Mouse (Mus musculus) left cerebral cortex, postnatal 25 days (tissue): ENCODE results near the gene Iglon5. TPM values are rescaled to one million over a fixed set of nuclear protein-coding genes. Genes with fewer than 3 reads are reported as not detected.

Experiments used
- DNase-seq, 2 experiments: peaks; one replicate each; pipeline ENCODE4 v3.0.0; 2022; ENCODE audit warnings: low spot score in 2 of 2, mixed read lengths in 1 of 2
- intact Hi-C: fragments of 180-260 bp; cut with DNase I; formaldehyde crosslinking; loops from one replicate; pipeline ENCODE4 v1.15.1; 2025
- total RNA-seq, 2 experiments: library from RNA; stranded (reverse); gene quantifications; 2 replicates each; pipeline ENCODE4 v1.2.3; 2021

The Iglon5 gene
- total RNA-seq: 10 to 100 TPM; 28.4 to 28.9 TPM

- intact Hi-C loops: loop anchor here (10.0 kb wide), 1 partner anchor 175 kb away; the partner anchor contains the start of gene Zfp715
- no peak for DNase-seq
Measured at GRCm38 (mm10) chr7:43489631-43490125, at the start of gene Iglon5. Gene Iglon5 (minus strand): TSS chr7:43490075.

DNA sequence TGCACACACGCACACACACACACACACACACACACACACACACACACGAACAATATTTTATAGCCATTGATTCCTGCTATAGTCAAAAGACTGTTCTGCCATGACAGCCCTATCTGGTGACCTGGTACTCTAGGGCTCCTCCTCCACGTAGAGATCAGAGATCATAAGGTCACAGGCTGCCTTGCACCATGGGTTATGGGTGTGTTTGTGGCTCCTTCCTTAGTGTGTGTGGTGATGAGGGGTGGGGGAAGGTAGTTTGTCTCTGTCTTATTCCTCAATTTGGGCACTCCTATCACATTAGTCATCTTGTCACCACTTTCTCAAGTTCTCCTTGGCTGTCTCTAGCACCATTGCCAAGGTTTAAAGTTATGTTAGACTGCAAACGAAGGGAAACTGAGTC is 48.6 kb upstream of the Iglon5 start:
- intact Hi-C loops: no loop called here

GRCm38 (mm10) chr7:43532936-43533505 is 43.1 kb upstream of the Iglon5 start:
- intact Hi-C loops: no loop called here
- DNase-seq: peak in 1 of 2 experiments; percentile 11

More for the DNA sequence above, 48.6 kb upstream of the Iglon5 start:
- no peak for DNase-seq

GRCm38 (mm10) chr7:43530216-43530785 is 40.4 kb upstream of the Iglon5 start:
- DNase-seq: no peak
- intact Hi-C loops: no loop called here

DNA sequence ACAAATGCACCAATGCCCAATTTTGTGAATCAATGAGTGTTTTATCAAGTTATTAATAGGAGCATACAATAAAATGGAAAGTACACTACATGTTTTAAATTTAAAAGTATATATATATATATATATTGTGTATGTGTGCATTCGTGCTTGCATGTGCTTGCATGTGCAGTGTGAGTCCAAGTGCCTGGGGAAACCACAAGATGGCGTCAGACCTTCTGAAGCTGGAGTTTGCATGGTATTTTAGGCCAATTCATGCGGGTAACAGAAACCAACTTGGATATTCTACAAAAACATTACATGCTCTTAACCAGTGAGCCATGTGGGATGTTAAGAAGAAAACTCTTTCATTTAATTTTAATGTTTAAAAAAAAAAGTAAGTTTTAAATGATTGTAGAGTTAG is 35.4 kb upstream of the Iglon5 start:
- no peak for DNase-seq
- intact Hi-C loops: loop anchor here (5.0 kb wide), 1 partner anchor 367 kb away; no protein-coding TSS in a partner anchor

- intact Hi-C loops: no loop called here
- no peak for DNase-seq
Measured at GRCm38 (mm10) chr7:43522776-43523175, 32.9 kb upstream of the Iglon5 start.

DNA sequence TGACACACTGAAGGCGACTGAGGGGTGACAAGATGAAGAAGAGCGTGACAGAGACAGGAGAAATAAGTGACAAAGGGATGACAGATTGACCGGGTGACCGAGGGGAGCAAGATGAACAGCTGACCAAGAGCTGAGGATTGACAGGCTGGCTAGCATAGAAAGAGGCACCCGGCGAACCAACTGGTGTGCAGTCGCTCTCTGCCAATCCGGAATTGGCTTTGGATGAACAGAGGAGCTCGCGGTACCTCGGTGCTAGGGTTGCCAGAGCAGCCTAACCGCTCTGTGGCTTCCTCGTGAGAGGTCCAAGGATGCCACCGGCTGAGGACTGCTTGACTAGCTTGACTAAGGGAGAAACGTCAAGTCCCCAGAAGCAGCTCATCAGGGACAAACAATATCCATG is 28.5 kb upstream of the Iglon5 start:
- no peak for DNase-seq
- intact Hi-C loops: no loop called here

GRCm38 (mm10) chr7:43515076-43515475 is 25.2 kb upstream of the Iglon5 start:
- intact Hi-C loops: no loop called here
- DNase-seq: no peak

GRCm38 (mm10) chr7:43512519-43512918 is 22.6 kb upstream of the Iglon5 start:
- intact Hi-C loops: no loop called here
- no peak for DNase-seq

DNA sequence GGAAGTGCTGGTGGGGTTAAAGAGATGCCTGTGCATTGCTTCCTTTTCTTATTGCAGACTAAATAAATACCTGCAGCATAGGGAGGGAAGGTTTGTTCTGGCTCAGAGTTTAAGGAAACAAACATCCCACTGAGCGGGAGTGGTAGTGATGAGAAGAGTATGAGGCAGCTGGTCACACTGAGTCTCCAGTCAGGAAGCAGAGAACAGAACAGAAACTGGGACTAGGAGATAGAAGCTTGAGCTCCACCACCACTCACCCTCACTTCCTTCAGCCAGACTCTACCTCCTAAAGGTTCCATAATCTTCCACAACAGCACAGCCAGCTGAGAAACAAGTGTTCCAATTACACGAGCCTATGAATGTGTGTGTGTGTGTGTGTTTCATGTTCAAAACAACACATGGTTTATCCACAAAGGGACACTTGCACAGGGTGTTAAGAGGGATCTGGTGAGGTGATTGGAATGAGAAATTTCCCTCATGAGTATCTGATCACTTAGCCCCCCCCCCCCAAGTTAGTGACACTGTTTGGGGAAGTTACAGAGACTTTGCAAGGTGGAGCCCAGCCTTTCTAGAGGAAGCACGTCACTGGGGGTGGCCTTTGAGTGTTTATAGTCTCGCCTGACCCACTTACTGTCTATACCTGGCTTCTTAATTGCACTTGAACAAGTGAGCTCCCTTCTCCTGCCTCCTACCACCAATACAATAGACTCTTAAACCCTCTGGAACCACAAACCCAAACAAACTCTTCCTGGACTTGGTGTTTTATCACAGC is 22.0 kb upstream of the Iglon5 start:
- intact Hi-C loops: no loop called here
- no peak for DNase-seq

- DNase-seq: peak; percentile 65 to 85
- intact Hi-C loops: loop anchor here (1.0 to 10.0 kb wide), 4 partner anchors 25 to 212 kb away; partner anchors contain the start of gene Zfp715
Measured at GRCm38 (mm10) chr7:43495343-43496021, 5.6 kb upstream of the Iglon5 start.

DNA sequence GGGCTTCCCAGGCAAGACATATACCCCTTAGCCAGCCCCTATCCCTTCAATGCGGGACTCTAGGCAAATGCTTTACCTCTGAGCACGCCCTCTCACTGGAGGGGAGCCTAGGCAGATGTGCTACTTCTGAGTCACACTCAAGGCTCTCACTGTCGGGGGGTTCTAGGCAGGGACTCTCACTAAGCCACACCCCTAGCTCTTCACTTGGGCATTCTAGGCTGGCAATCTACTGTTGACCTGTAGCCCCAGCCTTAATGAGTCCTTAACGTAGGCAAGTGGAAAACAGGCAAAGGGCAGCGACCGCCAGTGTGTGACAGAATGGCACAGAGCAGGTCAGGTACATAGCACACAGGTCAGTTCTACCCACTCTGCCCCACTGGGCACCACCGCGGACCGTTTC is 986 bp upstream of the Iglon5 start:
- no peak for DNase-seq
- intact Hi-C loops: loop anchor here (10.0 kb wide), 1 partner anchor 176 kb away; the partner anchor contains the start of gene Zfp715

- peak; percentile 61 to 87 for DNase-seq
- intact Hi-C loops: loop anchor here (10.0 kb wide), 1 partner anchor 175 kb away; the partner anchor contains the start of gene Zfp715
Measured at GRCm38 (mm10) chr7:43490182-43490584, 308 bp upstream of the Iglon5 start.

DNA sequence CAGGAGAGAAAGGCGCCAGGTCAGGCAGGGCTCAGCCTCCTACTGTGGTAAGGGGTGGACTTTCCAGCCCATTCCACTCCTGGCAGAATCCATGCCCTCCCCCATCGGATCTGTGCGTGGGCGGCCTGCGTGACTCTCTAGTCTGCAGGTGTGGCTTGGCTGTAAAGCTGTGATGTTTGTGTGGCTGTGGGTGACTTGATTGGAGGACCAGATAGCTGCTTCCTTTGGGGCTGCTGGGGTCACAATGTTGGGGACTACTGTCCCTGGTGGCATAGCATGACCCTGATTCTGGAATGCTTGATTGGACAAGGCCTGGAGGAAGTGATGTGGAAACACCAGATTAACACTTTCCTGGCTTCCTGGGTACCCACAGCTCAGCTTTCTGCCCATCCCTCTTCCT is 1.2 kb downstream of the Iglon5 start:
- peak; percentile 52 to 73 for DNase-seq

DNA sequence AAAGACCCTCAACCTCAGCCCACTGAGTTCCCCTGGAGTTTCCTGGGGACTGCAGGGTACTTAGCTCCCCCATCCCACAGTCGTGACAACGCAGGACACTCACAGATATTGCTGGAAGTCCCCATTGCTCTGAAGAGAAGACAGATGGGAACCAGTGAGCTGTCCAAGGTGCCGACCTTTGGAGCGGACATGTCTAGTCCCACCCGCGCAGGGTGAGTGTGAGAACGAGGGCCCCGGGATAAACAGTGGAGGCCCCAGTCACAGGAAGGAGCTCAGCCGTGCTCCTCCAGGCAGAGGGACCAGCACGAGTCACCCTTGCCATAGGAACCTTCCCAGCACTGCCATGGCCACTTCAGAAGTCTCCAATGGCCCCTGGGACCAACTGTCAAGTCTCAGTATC is 6.6 kb downstream of the Iglon5 start:
- DNase-seq: no peak
- intact Hi-C loops: no loop called here

More for the DNA sequence above, 1.2 kb downstream of the Iglon5 start:
- intact Hi-C loops: no loop called here

DNA sequence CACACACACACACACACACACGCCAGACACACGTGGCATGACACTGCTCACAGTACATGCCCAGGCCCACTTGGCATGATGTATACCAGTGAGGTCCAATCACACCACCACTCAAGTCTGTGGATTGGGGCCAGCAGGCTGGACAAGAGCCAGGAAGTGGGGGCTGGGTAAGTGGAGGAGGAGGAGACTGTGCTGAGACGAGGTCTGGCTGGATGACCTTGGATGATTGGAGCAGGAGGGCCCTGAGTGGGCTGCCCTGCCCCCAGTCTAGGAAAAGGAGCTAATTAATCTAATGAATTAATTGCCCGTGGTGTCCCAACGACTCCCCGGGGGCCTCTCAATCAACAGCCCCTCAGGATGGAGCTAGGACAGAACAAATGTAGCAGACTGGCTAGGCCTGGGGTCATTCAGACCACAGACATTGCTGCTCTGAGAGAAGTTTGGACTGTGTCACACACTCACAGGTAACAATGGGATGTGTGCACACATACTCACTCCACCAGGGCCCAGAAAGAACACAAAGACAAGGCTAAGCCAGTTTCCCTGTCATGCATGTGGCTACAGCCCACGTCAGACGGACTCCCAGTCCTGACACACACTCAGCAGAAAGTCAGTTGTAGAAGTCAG is 7.7 kb downstream of the Iglon5 start:
- DNase-seq: no peak
- intact Hi-C loops: no loop called here

DNA sequence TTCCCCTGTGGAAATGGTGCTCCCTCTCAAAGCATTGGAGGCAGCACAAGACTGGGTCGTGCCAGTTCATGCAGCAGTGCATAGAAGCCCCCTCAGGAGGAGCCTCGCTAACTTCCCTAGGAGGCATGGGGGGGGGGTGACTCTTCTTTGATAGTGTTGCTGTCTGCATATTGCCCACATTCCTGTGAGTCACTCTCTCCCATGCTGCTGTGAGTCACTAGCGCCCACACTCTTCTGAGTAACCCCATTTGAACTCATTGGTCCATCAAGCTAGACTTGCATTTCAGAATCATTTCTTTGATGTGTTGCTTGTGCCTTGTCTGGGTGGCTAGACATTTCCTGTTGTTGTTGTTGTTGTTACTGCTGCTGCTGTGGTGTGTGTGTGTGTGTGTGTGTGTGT is 8.7 kb downstream of the Iglon5 start:
- intact Hi-C loops: no loop called here
- peak; percentile 59 to 94 for DNase-seq

DNA sequence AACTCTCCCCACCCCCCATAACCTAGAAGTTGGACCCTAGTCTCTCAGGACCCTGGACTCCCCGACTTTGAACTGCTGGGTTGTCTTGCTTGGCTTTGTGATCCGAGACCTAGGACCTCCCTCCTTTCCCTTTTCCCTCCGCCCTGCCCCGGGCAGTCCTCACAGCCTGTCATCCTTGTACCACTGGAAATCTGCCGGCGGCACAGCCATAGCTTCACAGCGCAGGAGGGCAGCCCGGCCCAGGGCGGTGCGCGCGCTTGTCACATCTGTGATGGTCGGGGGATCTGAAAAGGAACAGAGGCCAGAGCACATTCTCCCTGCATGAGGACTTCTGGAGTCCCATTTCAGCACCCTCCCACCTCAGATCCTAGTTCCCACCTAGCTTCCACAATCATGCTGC is 13.5 kb downstream of the Iglon5 start:
- no peak for DNase-seq
- intact Hi-C loops: no loop called here

- intact Hi-C loops: no loop called here
- DNase-seq: no peak
Measured at GRCm38 (mm10) chr7:43475706-43476105, 14.2 kb downstream of the Iglon5 start.
